Mouse (Mus musculus): Measurements from ENCODE around the gene Ets1.

Gene Ets1

DNA sequence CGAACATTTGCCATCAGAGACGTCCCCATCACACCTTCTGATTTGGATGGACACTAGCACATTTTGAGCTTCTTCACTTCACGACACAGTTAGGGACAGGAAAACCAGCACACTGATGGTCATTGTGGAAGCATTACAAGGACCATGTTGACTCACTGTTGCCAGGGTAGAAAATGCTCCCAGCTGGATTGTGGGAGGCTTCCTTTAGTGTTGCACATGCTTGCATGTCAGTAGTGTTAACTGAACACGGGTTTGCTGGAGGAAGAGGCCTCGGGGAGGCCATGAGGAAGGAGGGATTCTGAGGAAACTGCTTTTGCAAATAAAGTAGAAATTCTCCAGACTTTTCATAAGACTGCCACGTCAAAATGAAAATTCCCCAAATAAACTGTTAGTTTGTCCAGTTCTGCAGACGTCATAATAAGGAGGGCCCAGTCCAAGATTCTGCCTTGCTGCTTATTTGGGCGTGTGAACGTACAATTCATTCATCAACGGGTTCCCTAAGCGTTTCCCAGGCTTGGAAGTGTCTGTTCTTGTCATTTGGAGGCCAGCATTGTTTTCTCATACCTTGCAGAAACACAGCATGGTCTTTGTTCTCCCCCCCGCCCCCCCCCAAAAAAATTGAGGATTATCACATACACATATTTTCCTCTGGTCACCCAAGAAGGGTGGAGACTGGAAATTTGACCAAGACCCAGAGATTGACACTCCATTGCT lies 58.2 kb downstream of the Ets1 start:
- no peak for DNase-seq (ENCODE audit: extremely low read depth, low read depth, low spot score)

DNA sequence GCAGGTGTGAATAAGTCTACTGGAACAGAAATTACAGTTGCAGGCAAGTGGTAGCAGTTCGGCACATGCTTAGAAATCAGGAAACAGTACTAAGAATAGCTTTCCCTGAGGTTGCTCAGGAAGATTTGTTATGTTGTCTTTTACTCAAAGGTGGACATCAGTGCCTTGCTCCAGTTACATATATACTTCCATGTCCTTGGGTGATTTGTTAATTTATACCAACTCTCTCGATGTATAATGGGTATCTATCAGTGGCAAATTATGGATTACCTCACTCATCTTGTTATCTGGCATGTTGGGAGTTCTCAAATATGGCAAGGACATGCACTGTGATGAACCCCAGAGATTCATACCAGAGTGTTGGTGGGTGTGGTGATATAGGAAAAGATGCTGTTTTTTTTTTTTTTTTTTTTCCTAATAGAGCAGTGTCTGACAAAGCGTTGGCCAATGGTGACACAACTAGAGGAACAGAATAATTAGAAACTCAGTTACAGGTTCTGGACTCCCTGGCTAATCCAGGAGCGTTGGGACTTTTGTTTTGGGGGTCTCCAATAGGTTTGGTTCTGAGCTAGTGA lies 59.0 kb downstream of the Ets1 start:
- DNase-seq (ENCODE audit: extremely low read depth, low read depth, low spot score): no peak

DNA sequence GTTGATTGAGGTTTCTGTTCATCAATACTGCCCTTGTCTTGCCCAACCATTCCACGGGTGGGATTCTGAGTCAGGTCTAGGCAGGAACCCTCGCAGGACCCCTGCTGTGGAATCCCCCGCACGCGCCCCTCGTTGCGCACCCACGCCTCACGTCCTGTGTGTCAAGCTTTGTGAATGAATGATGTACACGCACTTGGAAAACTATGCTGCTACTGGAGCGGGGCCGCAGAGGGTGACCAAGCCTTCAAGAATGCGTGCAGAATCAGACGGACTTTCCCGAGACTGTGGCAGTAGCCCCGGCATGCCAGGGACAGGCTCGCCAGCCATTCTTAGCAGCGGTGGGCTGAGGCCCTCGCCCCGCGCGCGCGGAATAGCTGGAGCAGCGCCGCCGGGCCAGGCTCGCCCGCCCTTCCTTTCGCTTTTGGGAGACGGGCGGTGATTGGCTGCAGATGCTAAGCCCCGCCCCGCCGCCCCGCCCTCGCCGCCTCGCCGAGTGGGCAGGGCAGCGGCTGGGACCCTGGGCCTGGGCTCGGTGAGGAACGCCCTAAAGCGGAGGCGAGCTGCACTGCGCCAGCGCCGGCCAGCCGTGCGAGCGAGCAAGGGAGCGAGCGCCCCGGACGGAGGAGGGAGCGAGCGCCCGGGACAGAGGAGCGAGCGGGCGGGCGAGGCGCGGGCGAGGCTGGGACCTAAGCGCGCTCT lies 59.6 kb downstream of the Ets1 start:
- no peak for DNase-seq (ENCODE audit: extremely low read depth, low read depth, low spot score)

DNA sequence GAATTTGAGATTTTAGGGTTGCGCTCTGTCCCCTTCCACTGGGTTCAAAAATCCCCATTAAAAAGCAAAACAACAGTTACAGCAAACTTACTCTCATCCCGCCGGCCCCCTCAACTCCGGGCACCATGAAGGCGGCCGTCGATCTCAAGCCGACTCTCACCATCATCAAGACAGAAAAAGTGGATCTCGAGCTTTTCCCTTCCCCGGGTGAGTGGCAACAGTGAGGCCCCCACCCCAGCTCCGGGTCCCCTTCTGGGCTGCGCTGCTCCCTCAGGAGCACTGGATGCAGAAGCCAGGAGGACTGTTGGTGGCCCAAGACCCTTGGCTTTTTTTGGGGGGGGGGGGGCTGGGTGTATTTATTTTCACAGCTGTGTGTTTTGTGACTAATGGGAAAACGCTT lies 60.2 kb downstream of the Ets1 start:
- no peak for DNase-seq (ENCODE audit: extremely low read depth, low read depth, low spot score)

DNA sequence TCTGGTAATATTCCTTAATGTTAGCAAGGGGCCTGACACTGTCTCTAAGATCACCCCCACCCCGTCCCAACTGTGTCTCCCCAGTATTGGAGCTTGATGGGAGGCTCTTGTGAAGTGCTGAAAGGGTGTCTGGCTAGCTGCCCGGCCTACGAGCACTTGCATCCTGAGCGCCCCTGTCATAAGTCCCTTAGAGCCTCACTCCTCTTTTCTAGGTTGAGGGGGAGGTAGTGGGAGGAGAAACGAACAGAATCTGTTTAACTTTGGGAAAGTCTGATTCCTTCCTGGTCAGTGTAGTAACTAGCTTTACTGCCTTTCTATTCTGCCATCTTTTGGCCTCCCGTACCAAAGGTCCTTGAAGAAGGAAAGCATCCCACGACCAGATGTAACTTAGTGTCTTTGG lies 60.7 kb downstream of the Ets1 start:
- DNase-seq (ENCODE audit: extremely low read depth, low read depth, low spot score): no peak

DNA sequence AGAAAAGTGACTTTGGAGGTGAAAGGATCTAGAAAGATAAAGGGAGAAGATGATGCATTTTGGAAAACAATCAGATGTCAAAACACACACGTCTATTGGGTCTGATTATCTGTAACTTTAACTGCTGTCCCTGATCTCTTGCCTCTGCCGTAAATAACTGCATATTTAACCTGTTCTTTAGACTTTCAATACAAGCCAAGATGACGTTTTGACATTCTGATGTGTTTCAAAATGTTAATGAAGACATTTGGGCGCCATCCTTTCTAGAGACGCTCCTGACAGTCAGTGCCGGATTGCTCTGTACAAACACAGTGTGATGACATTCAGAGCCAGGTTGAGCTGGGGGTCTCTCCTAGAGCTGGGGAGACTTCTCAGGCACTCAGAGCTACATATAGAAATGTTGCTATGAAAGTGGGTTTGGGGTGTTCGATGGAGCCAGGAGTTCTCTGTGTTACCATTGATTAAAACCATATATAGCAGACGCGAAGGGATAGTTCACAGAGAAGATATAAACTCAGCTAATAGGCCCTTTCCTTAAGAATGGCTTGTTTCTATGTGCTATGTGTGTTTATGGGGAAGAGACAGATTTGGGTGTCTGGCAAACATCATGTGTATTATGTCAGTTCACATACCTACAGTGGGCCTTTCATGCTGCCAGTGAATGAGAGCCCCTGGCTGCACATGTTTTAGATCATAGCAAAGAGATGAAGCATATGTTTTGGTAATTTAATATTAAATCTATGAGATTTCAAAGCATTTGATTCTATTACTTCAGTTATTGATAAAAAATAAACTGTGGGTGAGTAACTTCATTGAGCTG lies 61.5 kb downstream of the Ets1 start:
- no peak for DNase-seq (ENCODE audit: extremely low read depth, low read depth, low spot score)

DNA sequence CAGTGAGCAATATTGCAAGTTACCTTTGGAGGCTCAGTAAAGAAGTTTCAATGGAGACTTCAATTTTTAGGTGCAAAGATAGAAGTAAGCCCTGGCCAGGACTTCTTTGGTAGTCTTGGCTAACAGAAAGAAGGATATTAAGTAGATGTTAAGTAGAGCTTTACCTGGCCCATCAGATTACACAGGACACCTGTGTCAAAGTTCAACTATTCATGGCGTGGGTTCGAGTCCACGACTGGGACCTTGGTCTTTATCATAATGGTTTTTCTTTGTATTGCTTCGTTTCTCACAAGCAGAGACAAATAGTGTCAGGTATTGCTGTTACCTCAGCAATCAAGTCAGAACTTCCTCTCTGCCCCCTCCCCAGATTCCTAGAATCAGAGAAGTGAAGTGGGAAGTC lies 62.7 kb downstream of the Ets1 start:
- no peak for DNase-seq (ENCODE audit: extremely low read depth, low read depth, low spot score)

DNA sequence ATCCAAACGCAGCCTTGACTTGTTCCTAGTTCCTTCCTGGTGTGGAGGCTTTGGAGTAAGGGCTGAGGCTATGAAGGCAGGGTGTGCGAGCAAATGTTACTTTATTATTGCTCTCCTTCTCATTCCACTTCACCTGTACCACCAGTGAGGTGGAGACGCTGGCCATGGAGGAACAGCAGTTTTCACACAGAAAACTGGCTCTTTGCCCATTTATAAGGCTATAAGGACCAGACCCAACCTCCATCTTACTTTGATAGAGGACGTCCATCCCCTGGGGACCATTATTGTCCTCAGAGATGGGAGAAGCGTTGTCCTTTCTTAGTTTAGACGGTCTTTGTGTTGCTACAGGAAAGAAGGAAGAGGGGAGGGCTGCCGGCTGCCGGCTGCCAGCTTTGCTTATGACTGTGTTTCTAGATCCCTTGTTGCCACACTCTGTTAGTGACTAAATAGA lies 63.4 kb downstream of the Ets1 start:
- no peak for DNase-seq (ENCODE audit: extremely low read depth, low read depth, low spot score)

DNA sequence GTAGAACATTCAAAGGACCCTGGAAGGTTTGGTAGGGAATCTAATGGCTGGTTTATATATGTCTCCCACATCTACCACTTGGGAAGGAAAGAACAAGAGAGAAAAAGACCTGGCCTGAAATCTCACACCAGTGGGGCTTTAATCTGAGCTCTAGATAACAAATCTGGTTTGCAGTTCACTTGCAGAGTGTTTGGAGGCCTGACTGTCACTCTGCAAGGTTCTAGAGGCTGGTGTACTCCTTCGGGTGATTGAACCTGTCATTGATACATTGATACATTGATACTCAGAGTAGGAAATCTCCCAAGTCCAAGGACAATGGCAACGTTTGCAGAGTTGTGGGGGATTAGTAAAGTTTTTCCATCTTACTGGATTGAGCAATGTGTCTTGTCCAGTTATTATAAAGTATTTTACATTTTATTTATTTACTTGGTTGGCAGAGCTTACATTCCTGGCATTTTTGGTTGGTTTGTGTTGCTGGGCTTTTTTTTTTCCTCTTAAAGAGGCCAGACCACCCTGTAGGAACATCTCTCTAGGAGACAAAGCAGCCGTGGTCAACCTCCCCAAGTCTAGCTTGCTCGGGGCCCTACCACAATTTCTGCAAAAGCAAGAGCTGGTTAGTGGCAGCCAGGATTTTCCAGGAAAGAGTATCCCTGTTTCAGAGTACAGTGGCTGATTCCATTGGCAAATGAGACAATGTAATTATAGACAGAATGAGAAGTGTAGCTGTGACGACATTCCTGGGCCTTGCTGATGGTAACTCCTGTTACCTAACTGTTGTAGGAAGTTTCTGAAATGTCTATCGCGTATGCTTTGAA lies 64.3 kb downstream of the Ets1 start:
- DNase-seq (ENCODE audit: extremely low read depth, low read depth, low spot score): no peak

DNA sequence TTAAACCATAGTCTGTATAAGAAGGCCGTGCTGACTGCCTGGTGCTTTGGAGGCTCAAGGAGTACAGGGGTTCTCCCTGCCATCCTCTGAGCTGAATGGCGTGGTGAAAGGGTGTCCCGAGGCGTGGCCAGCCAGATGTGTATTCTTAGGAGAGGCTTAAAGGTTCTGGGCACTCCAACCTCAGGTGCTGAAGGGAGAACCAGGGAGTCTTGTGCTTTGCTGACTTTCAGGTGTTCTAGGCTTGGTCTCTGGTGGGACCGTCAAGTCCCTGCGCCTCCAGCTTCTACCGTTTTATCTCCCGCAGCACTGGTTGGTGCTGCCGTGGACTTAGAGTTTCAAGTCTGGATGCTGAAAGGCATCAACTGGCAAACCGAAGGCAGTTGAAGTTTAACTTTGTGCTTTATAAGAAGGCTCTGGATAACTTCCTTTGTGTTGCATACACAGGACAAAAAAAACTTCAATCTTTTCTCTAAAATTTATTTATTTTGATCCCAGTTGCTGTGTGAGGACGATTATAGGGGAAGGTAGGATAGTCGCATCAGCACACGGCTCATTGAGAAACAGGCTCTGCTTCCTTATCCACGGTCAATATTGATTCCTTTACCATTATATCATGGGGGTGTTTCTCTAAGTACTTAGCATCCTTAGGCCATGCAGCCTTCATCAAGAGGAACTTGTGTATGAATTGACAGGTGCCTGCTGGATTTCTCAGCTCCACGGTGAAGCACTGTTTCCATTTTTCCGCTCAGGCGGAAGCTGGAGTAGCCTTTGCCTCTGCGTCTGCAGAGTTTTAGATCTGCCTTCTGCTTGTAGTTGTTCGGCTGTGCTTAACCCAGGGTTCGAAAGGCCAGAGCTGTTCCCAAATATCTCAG lies 65.3 kb downstream of the Ets1 start:
- DNase-seq (ENCODE audit: extremely low read depth, low read depth, low spot score): no peak

DNA sequence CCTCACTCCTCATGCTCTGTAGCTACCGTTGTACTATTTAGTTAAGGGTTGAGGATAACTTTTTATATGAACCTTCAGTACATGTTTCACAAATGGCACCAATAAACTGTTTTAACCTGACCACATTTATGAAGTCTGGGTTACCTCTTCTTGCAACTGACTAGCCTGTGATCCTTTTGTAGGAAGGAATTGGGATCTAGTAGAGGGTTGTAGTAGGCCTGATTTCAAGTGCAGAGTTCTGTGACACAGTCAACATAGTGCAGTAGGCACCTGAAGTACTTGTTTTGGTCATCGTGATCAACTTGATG lies 65.9 kb downstream of the Ets1 start:
- no peak for DNase-seq (ENCODE audit: extremely low read depth, low read depth, low spot score)

DNA sequence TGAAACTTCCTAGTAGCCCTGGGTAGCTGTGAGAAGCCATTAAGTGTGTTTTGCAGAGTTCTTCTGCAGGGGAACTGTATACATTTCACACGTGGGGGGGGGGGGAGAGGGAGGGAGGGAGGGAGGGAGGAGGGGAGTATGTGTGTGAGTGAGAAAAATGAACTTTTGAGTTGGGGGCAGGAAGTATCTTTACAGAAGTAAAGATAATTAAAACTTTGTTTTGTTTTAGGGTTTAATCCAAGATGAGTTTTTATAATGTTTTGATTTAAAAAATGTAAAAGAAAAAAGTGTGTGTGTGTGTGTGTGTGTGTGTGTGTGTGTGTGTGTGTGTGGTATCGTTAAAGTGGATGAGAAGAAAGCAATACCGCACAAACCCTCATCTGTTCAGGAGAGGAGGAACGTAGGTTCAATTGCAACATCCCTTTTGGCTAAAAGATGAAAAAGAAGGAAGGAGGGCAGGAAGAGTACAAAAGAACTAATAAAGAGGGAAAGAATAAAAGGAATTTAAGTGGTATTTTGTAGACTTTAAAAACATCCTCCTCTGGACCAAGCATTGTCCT lies 66.9 kb downstream of the Ets1 start:
- DNase-seq (ENCODE audit: extremely low read depth, low read depth, low spot score): no peak

DNA sequence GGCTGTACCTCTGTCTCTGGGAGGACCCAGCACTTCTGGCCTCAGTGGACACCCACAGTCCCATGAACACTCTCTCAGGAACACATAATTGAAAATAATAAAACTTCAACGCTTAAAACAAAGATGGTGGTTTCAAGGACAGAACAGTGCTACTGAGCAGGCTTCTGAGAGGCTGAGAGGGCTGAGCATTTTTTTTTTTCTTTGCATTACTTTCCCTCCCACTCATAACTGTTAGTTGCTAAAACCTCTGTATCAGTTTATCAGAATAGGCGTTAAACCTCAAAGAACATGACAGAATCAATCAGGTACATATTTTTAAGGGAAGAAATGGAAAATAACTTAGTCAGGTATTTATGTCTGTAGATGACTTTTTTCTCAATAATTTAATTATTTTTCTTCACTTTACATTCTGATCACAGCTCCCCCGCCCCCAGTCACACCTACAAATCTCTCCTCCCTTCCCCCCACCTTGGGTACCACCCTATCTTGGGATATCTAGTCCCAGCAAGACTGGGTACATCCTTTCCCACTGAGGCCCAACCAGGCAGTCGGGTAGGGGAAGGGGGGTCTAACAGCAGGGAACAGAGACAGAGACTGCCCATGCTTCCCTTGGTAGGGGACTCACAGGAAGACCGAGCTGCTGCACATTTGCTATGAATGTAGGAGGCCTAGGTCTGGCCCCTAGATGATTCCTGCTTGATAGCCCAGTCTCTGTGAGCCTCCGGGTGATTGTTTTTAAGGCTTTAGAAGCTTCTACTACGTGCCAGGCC lies 68.1 kb downstream of the Ets1 start:
- no peak for DNase-seq (ENCODE audit: extremely low read depth, low read depth, low spot score)

DNA sequence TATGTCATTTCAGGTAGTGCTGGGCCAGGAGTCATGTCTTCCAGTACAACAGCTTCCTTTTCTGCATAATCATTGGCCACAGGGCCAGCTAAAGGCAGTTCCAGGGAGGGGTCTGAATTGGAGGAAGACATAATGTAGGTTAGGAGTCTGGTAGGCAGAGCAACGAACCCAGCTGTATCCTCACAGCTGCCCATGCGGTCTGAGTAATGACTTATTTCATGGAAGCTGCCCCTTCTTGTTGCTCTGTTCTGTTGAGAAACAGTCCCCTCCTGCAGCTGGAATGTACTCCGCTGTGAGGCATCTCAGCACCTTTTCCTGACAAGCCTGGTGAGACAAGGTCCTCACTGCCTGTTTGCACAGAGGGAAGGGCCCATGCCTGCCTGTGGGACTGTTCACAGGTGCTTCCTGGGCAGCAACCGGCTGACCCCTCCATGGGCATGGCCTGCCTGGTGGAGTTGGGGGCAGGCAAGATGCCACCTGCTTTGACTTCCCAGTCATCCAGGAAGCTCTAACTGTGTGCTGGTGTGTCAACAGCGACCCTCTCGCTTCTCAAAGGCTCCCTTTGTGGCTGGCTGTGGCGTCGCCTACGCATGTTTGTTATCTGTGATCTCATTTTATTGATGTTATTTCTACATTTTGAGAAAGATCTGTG lies 69.9 kb downstream of the Ets1 start:
- DNase-seq (ENCODE audit: extremely low read depth, low read depth, low spot score): no peak

DNA sequence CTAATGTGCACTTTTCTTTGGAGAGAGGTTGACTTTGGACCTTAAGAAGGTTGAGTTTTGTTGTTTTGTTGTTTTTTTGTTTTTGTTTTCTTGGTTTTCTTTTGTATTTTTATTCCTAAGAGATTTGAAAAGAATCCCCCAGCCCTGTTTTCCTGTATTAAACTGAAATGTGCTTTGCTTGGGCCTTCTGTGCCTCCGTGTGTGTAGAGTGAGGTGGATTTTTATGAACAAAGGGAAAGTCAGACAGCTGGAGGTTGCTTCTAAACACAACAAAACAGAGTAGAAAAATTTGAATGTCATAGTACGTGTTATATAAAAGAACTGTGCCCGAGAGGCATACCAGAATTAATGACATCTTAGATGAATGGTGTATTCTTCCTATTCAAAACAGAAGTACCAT lies 71.4 kb downstream of the Ets1 start:
- no peak for DNase-seq (ENCODE audit: extremely low read depth, low read depth, low spot score)

DNA sequence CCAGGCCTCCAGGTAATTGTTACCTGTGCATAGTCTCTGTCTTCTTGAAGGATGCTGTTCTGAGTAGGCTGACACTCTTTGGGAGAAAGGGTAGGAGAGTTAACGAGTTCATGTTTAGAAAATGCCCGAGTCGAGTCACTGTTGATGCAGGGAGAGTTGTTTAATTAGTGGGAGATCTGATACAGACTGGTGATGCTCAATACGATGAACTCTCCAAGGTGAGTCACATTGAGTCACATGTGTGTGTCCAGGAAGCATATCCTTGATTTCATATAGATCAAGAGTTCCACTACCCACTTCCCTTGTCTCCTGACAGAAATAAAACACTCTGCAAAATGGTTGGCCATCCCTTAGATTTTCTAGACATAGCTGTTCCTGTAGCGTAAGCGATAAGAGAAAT lies 72.5 kb downstream of the Ets1 start:
- no peak for DNase-seq (ENCODE audit: extremely low read depth, low read depth, low spot score)

DNA sequence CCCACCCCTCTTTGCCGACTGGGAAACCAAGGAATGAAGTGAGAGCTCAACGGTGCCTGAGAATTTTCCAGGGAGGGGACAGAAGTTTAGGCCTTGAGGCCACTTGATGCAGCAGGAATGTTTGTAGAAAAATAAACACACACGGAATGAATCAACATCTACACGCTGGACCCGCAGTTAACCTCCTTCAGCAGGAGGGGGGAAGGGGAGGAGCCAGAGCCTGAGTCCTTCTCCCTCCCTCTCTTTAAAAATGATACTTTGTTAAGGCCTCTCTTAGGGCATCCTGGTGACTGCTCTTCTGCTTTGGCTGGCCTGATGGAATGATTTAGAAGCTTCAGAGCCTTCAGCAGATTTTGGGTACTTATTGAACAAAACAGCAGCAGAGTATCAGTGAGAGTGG lies 73.3 kb downstream of the Ets1 start:
- no peak for DNase-seq (ENCODE audit: extremely low read depth, low read depth, low spot score)
